Mouse (Mus musculus) gastrocnemius, adult 18-20 months (tissue): Measurements from ENCODE around the gene Krt35. TPM values are rescaled to one million over a fixed set of nuclear protein-coding genes. Genes with fewer than 3 reads are reported as not detected.

Experiments
- DNase-seq: peaks from one replicate; pipeline ENCODE4 v3.0.0; 2021; ENCODE audit warnings: low spot score
- long read RNA-seq, 2 experiments: library from polyadenylated mRNA; stranded (forward); transcript quantifications; one replicate each; pipeline ENCODE4 v2.0.0; 2021
- total RNA-seq, 2 experiments: library from RNA; stranded (reverse); gene quantifications; 2 replicates each; pipeline ENCODE4 v1.2.3; 2021

The Krt35 gene
- total RNA-seq = not detected
- long read RNA-seq, experiment 1 = 0 reads
- long read RNA-seq, experiment 2 = 0 reads

DNA sequence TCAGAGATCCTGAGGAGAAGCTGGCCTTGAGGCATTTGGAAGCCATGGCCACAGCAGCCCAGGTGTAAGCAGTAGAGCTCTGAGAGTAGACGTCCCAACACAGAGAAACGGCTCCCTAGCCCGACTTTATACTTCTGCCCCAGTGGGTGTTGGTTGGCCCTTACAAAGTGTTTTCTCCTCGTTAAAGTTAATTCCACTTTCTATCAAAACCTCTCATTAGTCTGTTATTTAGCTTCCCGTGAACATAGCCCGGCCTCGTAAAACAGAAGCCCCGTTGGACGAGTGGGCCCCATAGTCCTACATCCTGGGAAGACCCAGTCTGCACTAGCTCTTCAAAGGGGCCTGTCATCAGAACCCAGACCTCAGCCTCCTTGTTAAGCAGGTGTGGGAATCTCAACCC lies at the start of gene Krt35:
TSS of gene Krt35 (minus strand) at position 101 of the 400 bp plus-strand sequence.
- DNase-seq = no peak

- no peak for DNase-seq
These were observed 49.1 kb upstream of the Krt35 start for GRCm38 (mm10) chr11:100145104-100145503.

DNA sequence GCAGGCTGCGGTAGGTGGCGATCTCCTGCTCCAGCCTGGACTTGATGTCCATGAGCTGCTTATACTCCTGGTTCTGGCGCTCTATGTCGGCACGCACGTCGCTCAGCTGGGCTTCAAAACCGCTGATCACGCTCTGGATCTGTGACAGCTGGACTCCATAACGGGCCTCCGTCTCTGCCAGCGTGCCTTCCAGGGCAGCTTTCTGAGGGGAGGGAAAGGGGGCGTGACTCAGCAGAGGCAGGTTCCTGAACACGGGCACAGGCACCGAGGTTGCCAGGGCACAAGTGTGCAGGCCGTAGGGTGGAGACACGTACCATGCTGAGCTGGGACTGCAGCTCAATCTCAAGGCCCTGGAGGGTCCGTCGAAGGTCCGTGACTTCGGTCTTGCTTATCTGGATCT lies 44.9 kb upstream of the Krt35 start:
- peak; percentile 39 for DNase-seq

DNA sequence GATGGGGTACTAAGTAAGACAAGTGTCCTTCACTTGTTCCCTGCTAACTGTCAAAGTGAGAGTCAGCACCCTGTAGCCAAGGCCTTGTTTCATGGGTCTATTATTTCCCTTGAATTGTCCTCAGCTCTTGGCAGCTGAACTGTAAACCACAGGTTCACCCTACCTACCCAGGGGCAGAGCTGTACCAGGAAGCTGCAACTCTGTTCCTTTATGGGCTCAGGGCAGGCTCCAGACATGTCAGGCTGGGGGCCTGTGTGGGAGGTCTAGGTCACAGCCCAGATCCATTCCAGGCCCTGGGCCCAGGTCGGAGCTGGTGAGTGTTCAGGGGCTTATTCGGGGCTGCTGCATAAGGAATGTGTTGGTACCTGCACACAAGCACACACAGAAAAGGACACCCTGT lies 43.4 kb upstream of the Krt35 start:
- no peak for DNase-seq

DNA sequence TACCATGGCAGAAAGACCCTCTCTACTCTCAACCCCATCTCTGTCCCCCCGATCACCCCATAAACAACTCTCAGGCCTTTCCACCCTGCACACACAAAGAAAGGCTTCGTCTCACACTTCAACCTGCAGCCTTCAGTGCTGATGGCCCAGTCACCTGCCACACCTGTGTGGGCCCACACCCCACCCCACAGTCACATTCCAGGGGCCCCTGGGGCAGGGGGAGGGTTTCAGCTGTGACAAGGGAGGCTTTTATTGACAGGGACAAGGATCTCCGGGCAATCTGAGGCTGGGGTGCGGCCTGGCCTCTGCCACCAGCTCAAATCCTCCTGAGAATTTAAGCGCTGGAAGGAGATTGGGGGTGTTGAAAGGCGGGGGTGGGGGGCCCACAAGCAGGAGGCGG lies 42.8 kb upstream of the Krt35 start:
- DNase-seq = no peak

- DNase-seq = no peak
These were observed 41.7 kb upstream of the Krt35 start for GRCm38 (mm10) chr11:100137693-100138092.

DNA sequence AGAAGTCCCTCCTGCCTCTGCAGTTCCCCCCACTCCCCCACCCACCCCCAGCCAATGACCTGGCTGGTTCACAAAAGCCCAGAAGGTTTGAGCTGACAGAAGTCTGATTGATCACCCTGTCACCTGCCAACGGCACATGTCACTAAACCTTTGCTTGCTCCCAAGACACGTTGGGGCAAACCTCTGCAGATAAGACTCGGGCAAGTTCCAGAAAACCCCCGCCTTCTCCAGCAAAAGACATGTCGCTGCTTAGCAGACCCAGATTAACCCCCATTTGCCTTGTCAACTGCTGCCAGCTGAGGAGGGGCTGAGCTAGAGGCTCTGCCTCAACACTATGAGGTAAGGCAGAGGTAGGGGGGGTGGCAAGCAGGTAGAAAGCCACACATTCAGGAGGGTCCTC lies 40.5 kb upstream of the Krt35 start:
- no peak for DNase-seq

DNA sequence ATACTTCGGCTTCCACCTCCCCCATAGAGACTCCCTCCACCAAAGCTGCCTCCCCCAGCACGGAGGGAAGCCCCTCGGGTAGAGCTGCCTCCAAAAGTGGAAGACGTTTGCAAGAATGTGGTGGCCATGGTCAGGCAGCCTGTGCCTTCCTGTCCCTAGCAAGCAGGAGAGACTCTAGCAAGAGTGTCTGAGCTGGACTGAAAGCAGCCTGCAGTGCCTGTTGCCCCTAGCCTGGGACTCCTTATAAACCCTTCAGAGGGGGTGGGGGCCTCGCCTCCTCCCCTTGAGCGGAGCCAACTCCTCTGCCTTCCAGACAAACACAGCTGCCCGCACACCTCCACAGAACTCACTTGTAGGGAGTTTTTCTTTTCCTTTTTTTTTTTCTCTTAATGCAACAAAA lies 39.7 kb upstream of the Krt35 start, which contains the start of gene Krt15:
TSS of gene Krt15 (minus strand) at position 198 of the 400 bp plus-strand sequence.
- no peak for DNase-seq

- no peak for DNase-seq
These were observed 28.9 kb upstream of the Krt35 start for GRCm38 (mm10) chr11:100124901-100125300.

- no peak for DNase-seq
These were observed 25.4 kb upstream of the Krt35 start, which contains the start of gene Krt13 for GRCm38 (mm10) chr11:100121466-100121865. Gene Krt13 (minus strand): TSS chr11:100121566.

DNA sequence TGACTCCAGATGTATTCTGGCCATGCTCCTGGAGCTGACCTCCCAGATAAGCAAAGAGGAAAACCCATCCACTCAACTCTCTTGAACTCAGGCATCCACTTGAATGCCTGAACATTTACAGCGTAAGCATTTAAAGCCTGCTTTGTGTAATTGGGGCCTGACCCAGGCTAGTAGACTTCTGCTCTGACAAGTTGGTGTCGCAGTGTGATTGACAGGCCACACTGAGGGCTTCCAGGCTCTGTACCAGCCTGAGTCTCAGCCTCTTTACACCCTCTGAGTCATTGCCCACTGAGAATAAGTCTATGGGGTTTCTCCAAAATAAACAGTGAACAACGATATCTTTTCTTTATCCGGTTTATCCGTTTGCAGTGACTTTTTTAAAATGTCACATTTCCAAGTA lies 24.3 kb upstream of the Krt35 start:
- no peak for DNase-seq

DNA sequence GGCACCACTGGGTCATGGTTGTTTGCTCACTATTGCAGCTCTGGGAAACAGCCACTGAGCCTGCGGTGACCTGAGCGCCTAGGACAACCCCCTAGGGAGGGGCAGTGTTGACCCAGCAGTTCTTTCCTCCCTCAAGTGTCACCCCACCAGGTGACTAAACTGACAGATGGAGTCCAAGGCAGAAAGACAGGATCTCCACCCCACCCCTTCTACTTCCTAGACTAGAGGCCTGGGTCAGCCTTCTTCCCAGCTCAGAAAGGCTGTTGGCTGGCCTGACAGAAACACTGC lies 17.6 kb upstream of the Krt35 start:
- no peak for DNase-seq

DNA sequence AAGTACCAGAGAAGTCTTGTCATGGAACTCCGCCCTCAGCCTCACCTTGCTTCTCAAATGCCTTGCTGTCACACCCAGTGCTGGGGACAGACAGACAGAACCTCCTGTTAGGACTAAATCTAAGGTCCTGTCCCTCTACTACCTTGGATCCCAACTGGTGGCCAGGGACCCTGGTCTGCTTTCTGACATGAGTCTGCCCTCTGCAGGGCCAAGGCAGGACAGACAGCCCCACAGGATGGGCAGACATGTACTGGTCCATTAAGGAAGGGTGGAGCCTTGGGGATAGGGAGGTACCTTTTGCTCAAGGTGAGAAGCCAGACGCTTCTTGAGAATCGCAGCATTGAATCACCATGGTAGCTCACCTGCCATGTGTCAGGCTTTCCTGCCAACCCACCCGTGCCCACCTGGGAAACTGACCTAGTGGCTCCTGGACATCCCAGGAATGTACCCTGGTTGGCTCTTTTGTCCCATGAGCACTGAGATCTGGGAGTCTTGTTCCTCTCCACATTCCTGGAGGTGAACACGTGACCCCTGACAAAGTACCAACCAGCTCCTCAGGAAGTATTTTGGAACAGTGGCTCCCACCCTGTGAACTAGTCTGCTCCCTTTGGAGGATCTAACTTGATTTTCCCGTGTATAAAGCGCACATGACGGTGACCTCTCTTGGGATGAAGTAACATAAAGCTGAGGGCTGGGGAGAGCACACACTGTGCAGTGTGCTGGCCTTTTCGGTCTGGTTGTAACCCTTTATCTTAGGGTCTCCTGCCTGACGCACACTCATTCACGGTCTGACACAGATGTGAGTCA lies 17.1 kb upstream of the Krt35 start:
- no peak for DNase-seq

DNA sequence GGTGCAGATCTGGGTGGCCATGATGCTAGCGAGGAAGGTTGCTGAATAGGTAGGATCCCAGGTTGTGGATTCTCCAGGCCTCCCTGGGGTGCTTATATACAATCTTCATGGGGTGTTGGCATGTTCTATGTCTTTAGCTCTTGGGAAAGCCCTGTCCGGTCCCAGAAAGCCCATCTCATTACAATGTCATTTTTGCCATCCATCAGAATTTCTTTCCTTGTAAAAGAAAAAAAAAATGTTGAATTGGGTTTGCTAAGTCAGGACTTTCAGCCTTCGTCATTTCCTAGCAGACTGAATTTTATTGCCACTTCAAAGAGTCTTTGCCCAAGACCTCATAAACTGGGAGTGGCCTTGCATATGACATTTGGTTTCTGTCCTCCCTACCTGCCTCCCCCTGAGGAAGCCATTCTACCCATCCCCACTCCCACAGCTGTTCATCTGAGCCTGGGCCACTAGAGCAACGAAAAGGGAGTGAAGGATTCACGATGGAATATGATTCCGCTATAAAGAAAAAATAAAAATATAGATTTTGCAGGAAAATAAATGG lies 9.6 kb upstream of the Krt35 start, which contains the start of gene Krt36:
TSS of gene Krt36 (minus strand) at position 51 of the 547 bp plus-strand sequence.
- DNase-seq = no peak

DNA sequence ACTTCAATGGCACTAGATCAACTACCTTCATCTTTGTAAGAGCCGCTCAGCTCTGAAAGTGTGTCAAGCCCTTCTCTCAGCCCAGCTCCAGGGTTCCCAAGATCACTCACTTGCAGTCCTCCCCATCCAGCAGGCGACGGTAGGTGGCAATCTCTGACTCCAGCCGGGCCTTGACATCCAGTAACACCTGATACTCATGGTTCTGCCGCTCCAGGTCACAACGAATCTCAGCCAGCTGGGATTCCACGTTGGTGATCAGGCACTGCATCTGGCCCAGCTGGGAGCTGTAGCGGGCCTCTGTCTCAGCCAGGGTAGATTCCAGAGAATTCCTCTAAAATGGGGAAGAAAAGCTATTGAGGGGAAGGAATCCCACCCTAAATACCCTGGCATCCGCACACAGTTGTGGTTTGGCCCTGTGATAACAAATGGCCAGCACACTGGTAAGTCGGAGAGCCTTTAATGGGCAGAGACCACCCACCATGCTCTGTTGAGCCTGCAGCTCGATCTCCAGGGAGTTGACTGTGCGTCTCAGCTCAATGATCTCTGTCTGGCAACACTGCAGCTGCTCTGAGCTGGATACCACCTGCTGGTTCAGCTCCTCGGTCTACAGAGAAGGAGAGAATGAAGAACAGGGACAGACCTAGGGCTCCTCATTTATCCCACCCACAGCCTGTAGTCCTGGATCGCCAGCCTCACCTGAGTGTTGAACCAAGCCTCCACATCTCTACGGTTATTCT lies 6.8 kb upstream of the Krt35 start:
- no peak for DNase-seq

DNA sequence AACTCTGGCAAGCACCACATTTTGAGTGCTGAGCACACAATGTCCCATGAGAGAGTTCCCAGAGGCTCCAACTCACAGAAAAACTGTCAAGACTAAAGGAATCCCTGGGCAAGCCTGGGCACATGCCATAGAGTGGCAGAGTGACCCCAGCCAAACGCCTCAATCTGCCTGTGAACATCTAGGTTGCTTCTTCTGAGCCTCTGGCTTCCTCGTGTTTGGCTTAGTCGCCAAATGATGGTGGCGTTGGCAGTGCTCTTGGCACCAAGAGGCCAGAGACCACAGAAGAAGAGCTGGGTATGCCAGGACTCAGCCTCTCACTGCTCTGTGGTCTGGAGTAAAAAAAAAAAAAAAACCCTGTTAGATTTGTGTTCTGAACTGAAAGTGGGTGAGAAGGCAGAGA lies 4.3 kb upstream of the Krt35 start:
- DNase-seq = no peak

- no peak for DNase-seq
These were observed 1.8 kb upstream of the Krt35 start for GRCm38 (mm10) chr11:100097819-100098218.

DNA sequence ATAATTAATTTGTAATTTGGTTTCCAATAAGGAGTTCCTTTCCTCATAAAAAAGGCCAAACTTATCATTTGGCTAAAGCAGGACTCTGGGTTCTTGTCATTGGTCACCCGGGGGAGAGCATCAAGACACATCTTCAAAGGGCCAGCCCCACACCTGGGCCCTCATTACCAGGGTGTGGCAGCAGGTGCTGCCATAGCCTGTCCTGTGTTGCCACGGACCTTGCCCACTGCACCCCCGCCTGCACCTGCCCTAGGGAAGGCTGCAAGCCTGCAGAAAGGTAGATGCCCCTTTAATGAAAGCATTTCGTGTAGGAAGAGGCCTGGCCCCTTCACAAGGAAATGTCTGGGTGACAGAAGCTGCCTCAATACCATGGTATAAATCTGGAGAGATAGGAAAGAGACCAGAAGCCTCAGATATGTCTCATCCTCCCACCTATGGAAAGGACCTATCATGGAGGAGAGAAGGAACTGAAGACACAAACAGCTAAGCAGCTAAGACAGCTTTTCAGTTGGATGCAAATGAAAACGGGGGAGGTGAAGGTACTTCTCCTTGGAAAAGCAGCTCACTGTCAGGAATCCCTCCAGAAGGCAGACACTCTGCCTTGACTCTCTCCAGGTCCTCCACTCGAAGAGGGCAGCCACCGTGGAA lies 7.5 kb downstream of the Krt35 start:
- no peak for DNase-seq

DNA sequence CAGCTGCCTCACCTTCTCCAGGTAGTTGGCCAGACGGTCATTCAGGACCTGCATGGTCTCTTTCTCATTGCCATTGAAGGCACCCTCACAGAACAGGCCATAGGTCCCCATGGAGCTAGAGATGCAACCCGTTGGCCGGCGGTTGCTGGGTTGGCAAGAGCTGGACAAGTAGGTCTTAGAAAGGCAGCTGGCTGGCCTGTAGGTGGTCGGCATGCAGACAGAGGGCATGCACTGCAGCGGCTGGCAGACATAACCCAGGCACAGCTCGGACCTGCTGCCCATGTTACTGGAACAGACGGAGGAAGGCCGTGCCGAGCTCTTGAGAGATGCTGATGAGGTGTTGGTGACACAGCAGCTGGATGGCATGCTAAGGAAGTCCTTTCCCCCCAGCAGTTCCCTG lies 8.2 kb downstream of the Krt35 start, which contains the start of gene Krt32:
TSS of gene Krt32 (minus strand) at position 366 of the 400 bp plus-strand sequence.
- no peak for DNase-seq

- DNase-seq = peak; percentile 5
These were observed 22.2 kb downstream of the Krt35 start for GRCm38 (mm10) chr11:100073873-100074272.

DNA sequence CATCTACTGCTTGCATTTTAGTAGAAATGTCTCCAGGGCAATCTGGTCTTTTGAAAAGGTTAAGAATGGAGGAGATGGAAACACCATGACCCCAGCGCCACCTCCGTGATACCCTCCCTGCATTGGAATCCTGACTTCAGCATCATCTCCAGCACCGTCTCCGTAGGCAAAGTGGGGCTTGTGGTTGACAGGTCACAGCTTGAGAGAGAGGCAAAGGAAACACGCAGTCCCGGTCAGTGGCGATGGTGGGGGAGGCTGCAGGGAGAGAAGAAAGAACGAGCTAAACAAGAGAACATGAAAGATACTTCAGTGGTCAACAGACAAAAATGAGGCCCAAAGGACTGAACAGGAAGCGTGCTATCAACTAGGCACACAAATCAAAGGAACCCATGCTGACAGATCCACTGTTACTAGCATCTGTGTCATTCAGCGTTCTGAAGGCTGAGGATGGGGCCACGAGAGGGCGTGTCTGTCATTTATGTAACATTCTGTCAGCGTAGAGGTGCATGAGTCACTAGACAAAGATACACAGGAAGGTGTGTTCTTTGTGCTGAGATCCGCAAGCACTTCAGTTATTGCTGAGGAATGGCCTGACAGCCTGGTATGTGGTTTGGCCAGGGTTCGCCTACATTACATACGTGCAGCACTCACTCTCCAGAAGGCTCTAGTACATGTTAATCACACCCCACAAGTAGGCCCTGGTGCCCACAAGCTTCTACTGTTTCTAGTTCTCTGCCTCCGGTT lies 28.6 kb downstream of the Krt35 start:
- no peak for DNase-seq
